Mouse (Mus musculus): ENCODE measurements around the gene Zfp346. TPM values are rescaled to one million over a fixed set of nuclear protein-coding genes. Genes with fewer than 3 reads are reported as not detected.
A peak's percentile ranks its signal among the peaks of the same experiment; 100 is the strongest.
"Not testable (repeated sequence)": the region's sequence is repeated elsewhere in the genome, so short reads cannot be mapped to it uniquely, and the experiment has no call there.

The Zfp346 gene
- 21.6 and 22.0 TPM in 2 replicates for polyA plus RNA-seq (2014; fragmentation: Nextera tagmentation; extraction: Ambion mirVana)

DNA sequence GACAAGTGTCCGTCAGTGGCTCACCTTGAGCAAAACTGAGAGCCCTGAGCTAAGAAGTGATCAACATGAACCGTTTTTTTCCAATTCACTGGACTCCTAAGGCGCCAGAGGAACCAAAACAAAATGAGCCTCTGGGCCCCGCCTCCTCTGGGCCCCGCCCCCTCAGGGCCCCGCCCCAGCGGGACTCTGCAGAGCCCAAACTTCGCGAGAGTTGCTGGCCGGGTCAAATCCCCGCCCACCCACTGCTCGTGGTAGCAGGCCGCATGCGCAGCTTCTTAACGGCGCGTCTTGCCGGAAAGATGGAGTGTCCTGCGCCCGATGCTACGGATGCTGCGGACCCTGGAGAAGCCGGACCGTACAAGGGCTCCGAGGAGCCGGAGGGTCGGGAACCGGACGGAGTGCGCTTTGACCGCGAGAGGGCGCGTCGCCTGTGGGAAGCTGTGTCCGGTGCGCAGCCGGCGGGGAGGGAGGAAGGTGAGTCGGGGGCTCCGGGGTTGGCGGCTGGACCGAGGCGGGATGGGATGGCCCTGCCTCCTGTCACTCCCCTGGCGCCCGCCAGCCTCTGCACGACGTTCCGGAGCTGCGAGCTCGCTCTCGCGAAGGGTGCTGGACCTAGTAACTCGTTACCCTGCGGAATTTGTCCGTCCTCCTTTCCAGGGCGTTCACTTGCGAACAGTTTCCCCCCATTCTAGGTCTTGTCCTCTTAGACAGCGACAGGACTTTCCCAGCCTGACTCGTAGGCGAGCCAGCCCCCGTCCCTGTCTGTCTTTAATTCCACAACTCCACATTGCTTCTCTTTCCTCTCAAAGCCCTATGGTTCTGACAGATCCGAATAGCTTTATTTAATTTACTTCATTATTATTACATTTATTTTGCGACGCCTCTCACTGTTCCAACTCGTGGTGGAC is at the start of gene Zfp346:
Gene Zfp346, plus strand, starts transcription at position 267 of the 908 bp plus-strand sequence.
- H3K36me3 ChIP-seq (ENCODE audit: control insufficient read depth, insufficient read depth, low read length), result no peaks in the 10 kb centered on the region
- ATAC-seq (ENCODE audit: insufficient read depth, low FRiP score, low TSS enrichment), result peak; percentile 90
- DNase-seq (ENCODE audit: low spot score), result peak; percentile 99
- H3K4me1 ChIP-seq (ENCODE audit: control insufficient read depth, insufficient read depth, low read length), result peaks cover 5% of the 10 kb centered on the region; the same call in 1 of the 2 replicates
- H3K27me3 ChIP-seq (ENCODE audit: control insufficient read depth, insufficient read depth, low read length), result no peaks in the 10 kb centered on the region
- H3K4me3 ChIP-seq (ENCODE audit: low read depth, low read length), result peak within 1 kb of the TSS; percentile 84
- peak within 1 kb of the TSS; percentile 82 for H3K27ac ChIP-seq (ENCODE audit: low read depth, low read length)
- no peaks in the 10 kb centered on the region for H3K9me3 ChIP-seq (ENCODE audit: control insufficient read depth, low read length)
- H3K9ac ChIP-seq (ENCODE audit: low read length), result peak within 1 kb of the TSS; percentile 87
- WGBS, result under 1% methylated on average over 65 of the region's 66 CpGs
- peak within 1 kb of the TSS; percentile 56 for H3K4me2 ChIP-seq (ENCODE audit: low read depth)

- H3K4me2 ChIP-seq (ENCODE audit: low read depth), result no peak overlapping the region
- no peak for ATAC-seq (ENCODE audit: insufficient read depth, low FRiP score, low TSS enrichment)
- DNase-seq (ENCODE audit: low spot score), result no peak
- H3K4me1 ChIP-seq (ENCODE audit: control insufficient read depth, insufficient read depth, low read length), result no peaks in the 10 kb centered on the region
- no peaks in the 10 kb centered on the region for H3K36me3 ChIP-seq (ENCODE audit: control insufficient read depth, insufficient read depth, low read length)
- H3K9me3 ChIP-seq (ENCODE audit: control insufficient read depth, low read length), result no peaks in the 10 kb centered on the region
- H3K9ac ChIP-seq (ENCODE audit: low read length), result no peak overlapping the region
- 86% methylated on average over 2 of the region's 2 CpGs for WGBS
- no peak overlapping the region for H3K27ac ChIP-seq (ENCODE audit: low read depth, low read length)
- no peaks in the 10 kb centered on the region for H3K27me3 ChIP-seq (ENCODE audit: control insufficient read depth, insufficient read depth, low read length)
- H3K4me3 ChIP-seq (ENCODE audit: low read depth, low read length), result no peak overlapping the region
These were observed 47.1 kb upstream of the Zfp346 start for GRCm38 (mm10) chr13:55058042-55058441.

- no peak overlapping the region for H3K4me3 ChIP-seq (ENCODE audit: low read depth, low read length)
- H3K36me3 ChIP-seq (ENCODE audit: control insufficient read depth, insufficient read depth, low read length), result no peaks in the 10 kb centered on the region
- no peak for DNase-seq (ENCODE audit: low spot score)
- no peak overlapping the region for H3K27ac ChIP-seq (ENCODE audit: low read depth, low read length)
- no peaks in the 10 kb centered on the region for H3K9me3 ChIP-seq (ENCODE audit: control insufficient read depth, low read length)
- 91% methylated on average over 2 of the region's 2 CpGs for WGBS
- H3K27me3 ChIP-seq (ENCODE audit: control insufficient read depth, insufficient read depth, low read length), result no peaks in the 10 kb centered on the region
- H3K4me1 ChIP-seq (ENCODE audit: control insufficient read depth, insufficient read depth, low read length), result no peaks in the 10 kb centered on the region
- H3K4me2 ChIP-seq (ENCODE audit: low read depth), result no peak overlapping the region
- no peak overlapping the region for H3K9ac ChIP-seq (ENCODE audit: low read length)
- no peak for ATAC-seq (ENCODE audit: insufficient read depth, low FRiP score, low TSS enrichment)
These were observed 41.8 kb upstream of the Zfp346 start for GRCm38 (mm10) chr13:55063276-55063675.

- 58% methylated on average over 7 of the region's 7 CpGs for WGBS
- H3K9ac ChIP-seq (ENCODE audit: low read length), result no peak overlapping the region
- ATAC-seq (ENCODE audit: insufficient read depth, low FRiP score, low TSS enrichment), result no peak
These were observed 35.4 kb upstream of the Zfp346 start for GRCm38 (mm10) chr13:55069719-55070118.

GRCm38 (mm10) chr13:55071322-55071721 is 33.8 kb upstream of the Zfp346 start:
- ATAC-seq (ENCODE audit: insufficient read depth, low FRiP score, low TSS enrichment) (no peak), DNase-seq (ENCODE audit: low spot score) (no peak)
- no peak overlapping the region for H3K27ac ChIP-seq (ENCODE audit: low read depth, low read length)
- no peaks in the 10 kb centered on the region for H3K27me3 ChIP-seq (ENCODE audit: control insufficient read depth, insufficient read depth, low read length)
- WGBS, result 1% methylated on average over 3 of the region's 3 CpGs
- no peak overlapping the region for H3K9ac ChIP-seq (ENCODE audit: low read length)
- H3K4me2 ChIP-seq (ENCODE audit: low read depth), result no peak overlapping the region
- no peaks in the 10 kb centered on the region for H3K9me3 ChIP-seq (ENCODE audit: control insufficient read depth, low read length)
- no peak overlapping the region for H3K4me3 ChIP-seq (ENCODE audit: low read depth, low read length)
- H3K36me3 ChIP-seq (ENCODE audit: control insufficient read depth, insufficient read depth, low read length), result no peaks in the 10 kb centered on the region
- H3K4me1 ChIP-seq (ENCODE audit: control insufficient read depth, insufficient read depth, low read length), result no peaks in the 10 kb centered on the region

More at GRCm38 (mm10) chr13:55069719-55070118, 35.4 kb upstream of the Zfp346 start:
- no peaks in the 10 kb centered on the region for H3K4me1 ChIP-seq (ENCODE audit: control insufficient read depth, insufficient read depth, low read length)
- no peaks in the 10 kb centered on the region for H3K36me3 ChIP-seq (ENCODE audit: control insufficient read depth, insufficient read depth, low read length)
- no peak for DNase-seq (ENCODE audit: low spot score)
- H3K27me3 ChIP-seq (ENCODE audit: control insufficient read depth, insufficient read depth, low read length), result no peaks in the 10 kb centered on the region
- H3K27ac ChIP-seq (ENCODE audit: low read depth, low read length), result no peak overlapping the region
- H3K9me3 ChIP-seq (ENCODE audit: control insufficient read depth, low read length), result no peaks in the 10 kb centered on the region
- H3K4me2 ChIP-seq (ENCODE audit: low read depth), result no peak overlapping the region
- H3K4me3 ChIP-seq (ENCODE audit: low read depth, low read length), result no peak overlapping the region

- no peak overlapping the region for H3K4me2 ChIP-seq (ENCODE audit: low read depth)
- peak; percentile 24 for DNase-seq (ENCODE audit: low spot score)
- H3K27me3 ChIP-seq (ENCODE audit: control insufficient read depth, insufficient read depth, low read length), result no peaks in the 10 kb centered on the region
- WGBS, result 50% methylated on average over 5 of the region's 5 CpGs
- H3K36me3 ChIP-seq (ENCODE audit: control insufficient read depth, insufficient read depth, low read length), result no peaks in the 10 kb centered on the region
- no peak overlapping the region for H3K4me3 ChIP-seq (ENCODE audit: low read depth, low read length)
- no peak for ATAC-seq (ENCODE audit: insufficient read depth, low FRiP score, low TSS enrichment)
- H3K4me1 ChIP-seq (ENCODE audit: control insufficient read depth, insufficient read depth, low read length), result no peaks in the 10 kb centered on the region
- no peak overlapping the region for H3K27ac ChIP-seq (ENCODE audit: low read depth, low read length)
- H3K9ac ChIP-seq (ENCODE audit: low read length), result no peak overlapping the region
- no peaks in the 10 kb centered on the region for H3K9me3 ChIP-seq (ENCODE audit: control insufficient read depth, low read length)
These were observed 29.5 kb upstream of the Zfp346 start for GRCm38 (mm10) chr13:55075597-55075996.

- no peak for ATAC-seq (ENCODE audit: insufficient read depth, low FRiP score, low TSS enrichment)
- WGBS, result 93% methylated on average over 4 of the region's 4 CpGs
- H3K9ac ChIP-seq (ENCODE audit: low read length), result no peak overlapping the region
- DNase-seq (ENCODE audit: low spot score), result no peak
- H3K27ac ChIP-seq (ENCODE audit: low read depth, low read length), result no peak overlapping the region
- no peak overlapping the region for H3K4me2 ChIP-seq (ENCODE audit: low read depth)
- H3K4me1 ChIP-seq (ENCODE audit: control insufficient read depth, insufficient read depth, low read length), result no peaks in the 10 kb centered on the region
- no peaks in the 10 kb centered on the region for H3K27me3 ChIP-seq (ENCODE audit: control insufficient read depth, insufficient read depth, low read length)
- H3K4me3 ChIP-seq (ENCODE audit: low read depth, low read length), result no peak overlapping the region
- H3K9me3 ChIP-seq (ENCODE audit: control insufficient read depth, low read length), result no peaks in the 10 kb centered on the region
- no peaks in the 10 kb centered on the region for H3K36me3 ChIP-seq (ENCODE audit: control insufficient read depth, insufficient read depth, low read length)
These were observed 12.5 kb upstream of the Zfp346 start for GRCm38 (mm10) chr13:55092588-55092987.

DNA sequence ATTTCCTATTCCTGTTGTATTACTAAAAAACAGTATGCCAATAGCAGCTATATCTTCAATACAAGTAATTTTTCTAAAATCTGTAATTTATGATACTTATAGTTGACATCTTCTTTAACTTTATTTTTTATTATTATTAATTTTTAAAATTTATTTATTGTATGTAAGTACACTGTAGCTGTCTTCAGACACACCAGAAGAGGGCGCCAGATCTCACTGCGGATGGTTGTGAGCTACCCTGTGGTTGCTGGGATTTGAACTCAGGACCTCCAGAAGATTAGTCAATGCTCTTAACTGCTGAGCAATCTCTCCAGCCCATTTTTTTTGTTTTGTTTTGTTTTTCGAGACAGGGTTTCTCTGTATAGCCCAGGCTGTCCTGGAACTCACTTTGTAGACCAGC is 7.3 kb upstream of the Zfp346 start:
- H3K27ac ChIP-seq (ENCODE audit: low read depth, low read length); ATAC-seq (ENCODE audit: insufficient read depth, low FRiP score, low TSS enrichment); H3K9ac ChIP-seq (ENCODE audit: low read length); H3K4me1 ChIP-seq (ENCODE audit: control insufficient read depth, insufficient read depth, low read length); H3K27me3 ChIP-seq (ENCODE audit: control insufficient read depth, insufficient read depth, low read length); H3K4me2 ChIP-seq (ENCODE audit: low read depth); DNase-seq (ENCODE audit: low spot score); H3K36me3 ChIP-seq (ENCODE audit: control insufficient read depth, insufficient read depth, low read length); H3K9me3 ChIP-seq (ENCODE audit: control insufficient read depth, low read length); H3K4me3 ChIP-seq (ENCODE audit: low read depth, low read length): not testable (repeated sequence)
- 93% methylated on average over 3 of the region's 3 CpGs for WGBS

All from neural tube, embryonic 11.5 days (tissue).